ENCODE assay signal across 33 mouse cellular contexts in the genomic region with DNA sequence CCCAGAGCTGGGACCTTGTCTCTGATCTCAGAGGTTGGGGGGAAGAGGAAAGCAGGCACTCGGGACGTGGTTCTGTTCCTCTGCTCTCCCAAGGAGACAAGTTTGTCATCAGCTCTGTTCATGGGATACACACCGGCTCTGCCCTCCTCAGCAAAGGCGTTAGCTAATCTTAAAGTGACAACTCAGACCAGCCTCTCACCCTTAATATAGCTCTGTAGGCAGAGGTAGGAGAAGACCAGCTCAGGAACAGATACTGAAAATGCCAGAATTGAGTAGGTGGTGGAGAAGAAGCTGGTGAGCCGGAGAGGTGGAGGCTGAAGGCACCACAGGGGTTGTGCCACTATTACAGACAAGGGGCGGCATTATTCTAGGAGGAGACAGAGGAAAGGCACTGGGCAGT. TPM values are rescaled to one million over a fixed set of nuclear protein-coding genes. Genes with fewer than 3 reads are reported as not detected.
"Had no signal": no experiment of that assay in that cellular context is flagged by ENCODE, and none has a peak within 500 bp of the region (broad histone marks: within the 10 kb centered on the region; RNA-seq: fewer than 3 reads in every experiment).

No protein-coding gene starts in this region.

- ATAC-seq: hindbrain, embryonic 16.5 days; hindbrain, postnatal 0 days; inflammation-experienced regulatory T-cells, adult 6 months; intestine, embryonic 15.5 days; intestine, embryonic 16.5 days; intestine, postnatal 0 days had no signal

- DNase-seq: heart, postnatal 10 days; heart, postnatal 14 days; heart, postnatal 36 days; heart, postnatal 4 days; kidney, adult 11 months; kidney, adult 18-20 months; kidney, adult 2 months; kidney, adult 8-10 months; kidney, adult 9 months; kidney, postnatal 10 days; kidney, postnatal 14 days; kidney, postnatal 25 days; kidney, postnatal 36 days; kidney, postnatal 4 days; layer of hippocampus, adult 9-11 months; layer of hippocampus, postnatal 36 days had no signal

RNA-seq across cellular contexts. Expression of a gene that starts 3.8 kb away (rescaled TPM):
- total RNA-seq: layer of hippocampus, adult 18-20 months had no signal

RNA-seq across cellular contexts. Expression of a gene that starts 38.7 kb away (rescaled TPM):
- total RNA-seq: heart, postnatal 10 days; heart, postnatal 14 days; heart, postnatal 25 days; heart, postnatal 36 days; heart, postnatal 4 days; hematopoietic stem cell, adult 5-6 weeks; hindbrain, postnatal 0 days; layer of hippocampus, adult 18-20 months; layer of hippocampus, adult 2 months; layer of hippocampus, adult 8-10 months; layer of hippocampus, postnatal 10 days; layer of hippocampus, postnatal 14 days; layer of hippocampus, postnatal 25 days; layer of hippocampus, postnatal 36 days; left cerebral cortex, adult 18-20 months; left cerebral cortex, adult 2 months; left cerebral cortex, adult 8-10 months had no signal
